Mouse (Mus musculus) hindbrain, embryonic 15.5 days (tissue): Measurements from ENCODE around the gene Trpv2. TPM values are rescaled to one million over a fixed set of nuclear protein-coding genes. Genes with fewer than 3 reads are reported as not detected.

Source experiments
- ATAC-seq: fragments of 200-750 bp; cut with Nextera tagmentation; 2 replicates; pipeline ENCODE4 v1.8.0; 2017; ENCODE audit warnings: low read depth, moderate number of reproducible peaks, moderate TSS enrichment; ENCODE audit not compliant: low FRiP score
- H3K27ac ChIP-seq: fragments of 300-500 bp; sonication (generic); replicated peaks from 2 replicates; pipeline ENCODE4 v1.5.1; 2015; ENCODE audit warnings: mild to moderate bottlenecking, inconsistent platforms
- H3K27me3 ChIP-seq: fragments of 300-500 bp; sonication (generic); 2 replicates; pipeline ENCODE4 v1.6.1; 2015; ENCODE audit warnings: control low read depth, inconsistent platforms
- H3K36me3 ChIP-seq: fragments of 300-500 bp; sonication (generic); 2 replicates; pipeline ENCODE4 v1.6.1; 2015; ENCODE audit warnings: control low read depth, inconsistent platforms
- H3K4me1 ChIP-seq: fragments of 300-500 bp; sonication (generic); replicated peaks from 2 replicates; pipeline ENCODE4 v1.6.1; 2015; ENCODE audit warnings: control low read depth, inconsistent platforms
- H3K4me2 ChIP-seq: fragments of 300-500 bp; sonication (generic); 2 replicates; pipeline ENCODE4 v1.6.1; 2015; ENCODE audit warnings: moderate library complexity, mild to moderate bottlenecking, inconsistent platforms
- H3K4me3 ChIP-seq: fragments of 300-500 bp; sonication (generic); 2 replicates; pipeline ENCODE4 v1.5.1; 2015; ENCODE audit warnings: mild to moderate bottlenecking, inconsistent platforms
- H3K9ac ChIP-seq: fragments of 300-500 bp; sonication (generic); 2 replicates; pipeline ENCODE4 v1.6.1; 2015; ENCODE audit warnings: inconsistent platforms
- H3K9me3 ChIP-seq: fragments of 300-500 bp; sonication (generic); 2 replicates; pipeline ENCODE4 v1.6.1; 2016; ENCODE audit warnings: control low read depth, inconsistent platforms
- WGBS: fragments of 180-500 bp; shearing (Covaris S2); methylation state at CpG from one replicate; pipeline ENCODE4 v1.1.7; 2015; 5-methylcytosine and 5-hydroxymethylcytosine counted together
- polyA plus RNA-seq: library from polyadenylated mRNA; unstranded; fragments of >200 nt; fragmentation: Nextera tagmentation; extraction: Ambion mirVana; gene quantifications from 2 replicates; pipeline ENCODE4 v1.2.1, GENCODE M21; 2015

Gene Trpv2
- polyA plus RNA-seq, 1 experiment from 2014 or later: 31.2 TPM

DNA sequence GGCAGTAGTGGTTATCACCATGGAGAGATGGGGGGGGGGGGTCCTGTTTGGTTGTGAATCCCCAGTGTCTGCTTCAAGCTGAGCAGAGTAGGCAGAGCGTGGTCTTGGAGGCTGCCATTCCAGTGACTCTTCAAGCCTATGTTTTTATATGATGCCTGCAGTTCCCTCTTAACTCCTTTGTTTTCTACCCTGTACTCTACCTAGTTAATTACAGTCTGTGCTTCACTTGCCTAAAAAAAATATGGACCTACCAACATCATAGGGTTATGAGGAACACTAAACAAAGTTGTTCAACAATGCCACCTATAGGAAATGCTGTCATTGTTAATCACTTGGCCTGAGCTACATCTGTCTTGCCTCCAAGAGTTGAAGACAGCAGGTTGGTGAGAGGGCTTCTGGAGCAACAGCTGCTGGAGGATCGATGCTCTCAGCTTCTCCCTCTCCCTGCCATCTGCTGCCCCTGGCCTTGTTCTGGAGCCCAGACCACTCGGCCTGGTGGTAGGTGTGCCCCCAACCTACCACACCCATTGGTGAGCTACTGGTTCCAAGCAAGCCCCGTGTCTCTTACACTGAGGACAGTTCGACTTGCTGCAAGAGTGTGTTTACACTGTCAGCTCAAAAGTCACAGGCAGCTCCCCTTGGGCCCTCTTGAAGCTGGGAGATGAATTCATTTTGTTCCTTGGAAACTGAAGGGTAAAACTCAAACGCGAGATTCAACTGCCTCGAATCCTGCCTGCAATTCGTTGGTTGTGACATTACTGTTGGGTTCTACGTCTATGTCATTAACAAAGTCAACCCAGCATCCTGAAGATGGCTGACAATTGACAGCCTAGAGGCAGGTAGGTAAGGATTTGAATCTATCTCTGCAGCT lies 32.2 kb downstream of the Trpv2 start:
- Histone ChIP-seq H3K36me3 (peaks cover 41% of the 10 kb centered on the region), H3K9ac (peak overlapping the region; percentile 23; the same call in 1 of the 2 replicates), H3K4me2 (no peak overlapping the region), H3K27ac (peak overlapping the region; percentile 49; the same call in 1 of the 2 replicates), H3K4me3 (no peak overlapping the region), H3K9me3 (no peaks in the 10 kb centered on the region), H3K27me3 (no peaks in the 10 kb centered on the region), H3K4me1 (peaks cover 48% of the 10 kb centered on the region)
- WGBS: 60% methylated on average over 10 of the region's 10 CpGs
- ATAC-seq: no peak

GRCm38 (mm10) chr11:62607170-62607951 lies 33.1 kb downstream of the Trpv2 start:
- 64% methylated on average over 10 of the region's 10 CpGs for WGBS
- ATAC-seq: no peak
- Histone ChIP-seq H3K27me3 (no peaks in the 10 kb centered on the region), H3K9ac (no peak overlapping the region), H3K4me1 (peaks cover 47% of the 10 kb centered on the region), H3K4me2 (no peak overlapping the region), H3K9me3 (no peaks in the 10 kb centered on the region), H3K27ac (0 out of 2 replicates have a peak overlapping the region, but pooled peaks have one; percentile 7), H3K4me3 (no peak overlapping the region), H3K36me3 (peaks cover 41% of the 10 kb centered on the region)

DNA sequence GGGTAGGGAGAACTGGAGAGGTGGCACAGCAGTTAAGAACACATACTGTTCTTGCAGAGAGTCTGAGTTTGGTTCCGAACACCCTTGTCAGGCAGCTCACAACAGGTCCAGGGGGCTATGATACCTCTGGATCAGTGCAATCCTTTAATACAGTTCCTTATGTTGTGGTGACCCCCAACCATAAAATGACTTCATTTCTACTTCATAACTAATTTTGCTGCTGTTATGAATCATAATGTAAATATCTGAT lies 33.6 kb downstream of the Trpv2 start:
- Histone ChIP-seq H3K36me3 (peaks cover 41% of the 10 kb centered on the region), H3K4me3 (no peak overlapping the region), H3K9ac (no peak overlapping the region), H3K4me1 (peaks cover 52% of the 10 kb centered on the region), H3K27ac (no peak overlapping the region), H3K27me3 (no peaks in the 10 kb centered on the region), H3K4me2 (no peak overlapping the region), H3K9me3 (no peaks in the 10 kb centered on the region)
- 96% methylated on average over 1 of the region's 1 CpGs for WGBS
- ATAC-seq: no peak

DNA sequence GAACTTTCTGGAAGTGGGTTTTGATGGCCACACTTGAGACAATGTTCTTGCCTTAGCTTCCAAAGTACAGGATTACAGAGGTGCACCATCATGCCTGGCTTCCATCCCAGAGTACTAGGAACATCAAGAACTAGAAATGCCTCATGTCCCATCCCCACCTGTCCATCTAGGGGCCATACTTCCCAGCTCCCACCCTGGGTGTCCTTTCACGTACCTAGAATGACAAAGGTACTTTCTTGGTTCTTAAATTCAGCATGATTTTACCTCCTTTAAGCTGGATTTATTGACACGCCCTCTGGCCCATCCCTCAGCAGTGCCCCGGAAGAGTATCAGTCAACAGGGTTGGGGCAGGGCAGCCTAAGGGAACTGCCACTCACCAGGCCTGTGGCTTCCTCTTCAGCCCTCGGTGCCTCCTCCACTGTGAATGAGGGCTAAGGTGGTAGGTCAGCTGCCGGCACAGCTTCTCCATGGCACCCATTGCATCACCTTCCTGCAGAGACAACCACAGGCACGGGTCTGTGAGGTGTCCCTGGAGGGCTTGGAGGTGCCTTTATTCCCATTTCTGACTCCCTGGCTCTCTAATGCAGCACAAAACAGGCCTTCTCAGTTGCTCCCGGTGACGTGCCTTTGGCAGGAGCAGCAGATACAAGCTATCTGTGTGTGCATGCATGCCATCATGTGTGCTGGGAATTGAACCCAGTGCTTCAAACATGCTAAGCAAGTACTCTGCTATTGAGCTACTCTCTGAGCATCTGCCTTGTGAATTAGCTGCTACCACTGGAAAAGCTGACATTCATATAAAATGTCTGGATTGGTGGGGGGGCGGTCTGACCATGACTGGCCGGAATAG lies 34.8 kb downstream of the Trpv2 start:
- H3K27ac ChIP-seq: no peak overlapping the region
- H3K4me2 ChIP-seq: no peak overlapping the region
- H3K9me3 ChIP-seq: no peaks in the 10 kb centered on the region
- 82% methylated on average over 10 of the region's 10 CpGs for WGBS
- peaks cover 41% of the 10 kb centered on the region for H3K36me3 ChIP-seq
- H3K9ac ChIP-seq: no peak overlapping the region
- peaks cover 59% of the 10 kb centered on the region for H3K4me1 ChIP-seq
- no peaks in the 10 kb centered on the region for H3K27me3 ChIP-seq
- H3K4me3 ChIP-seq: no peak overlapping the region
- ATAC-seq: no peak

GRCm38 (mm10) chr11:62610304-62610703 lies 36.0 kb downstream of the Trpv2 start:
- Histone ChIP-seq H3K36me3 (peaks cover 31% of the 10 kb centered on the region), H3K4me2 (no peak overlapping the region), H3K4me1 (peaks cover 58% of the 10 kb centered on the region), H3K4me3 (no peak overlapping the region), H3K27ac (no peak overlapping the region), H3K27me3 (no peaks in the 10 kb centered on the region), H3K9ac (no peak overlapping the region), H3K9me3 (no peaks in the 10 kb centered on the region)
- ATAC-seq: no peak
- 89% methylated on average over 6 of the region's 6 CpGs for WGBS

DNA sequence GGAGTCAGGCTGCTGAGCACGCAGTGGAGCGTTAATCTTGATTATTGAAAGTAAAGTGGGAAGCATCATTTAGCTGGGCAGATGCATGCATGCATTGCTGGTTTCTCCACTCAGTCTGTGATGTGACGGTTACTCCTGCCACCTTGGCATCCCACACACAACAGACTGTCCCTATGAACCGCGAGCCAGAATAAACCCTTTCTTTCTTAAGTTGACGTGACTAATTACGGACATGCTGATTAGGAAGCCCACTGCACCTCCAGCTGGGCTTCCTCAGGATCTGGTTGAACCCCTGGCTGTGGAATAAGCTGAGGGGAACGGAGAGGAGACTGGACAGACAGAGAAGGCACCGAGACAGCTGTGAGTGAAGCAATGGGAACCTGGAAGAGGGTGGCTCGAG lies 38.3 kb downstream of the Trpv2 start:
- Histone ChIP-seq H3K9me3 (no peaks in the 10 kb centered on the region), H3K36me3 (peaks cover 13% of the 10 kb centered on the region; the same call in 1 of the 2 replicates), H3K27me3 (no peaks in the 10 kb centered on the region), H3K4me3 (no peak overlapping the region), H3K27ac (peak overlapping the region; percentile 82), H3K4me1 (peaks cover 36% of the 10 kb centered on the region), H3K9ac (0 out of 2 replicates have a peak overlapping the region, but pooled peaks have one; percentile 58), H3K4me2 (peak overlapping the region; percentile 55)
- 30% methylated on average over 10 of the region's 10 CpGs for WGBS
- ATAC-seq: no peak

DNA sequence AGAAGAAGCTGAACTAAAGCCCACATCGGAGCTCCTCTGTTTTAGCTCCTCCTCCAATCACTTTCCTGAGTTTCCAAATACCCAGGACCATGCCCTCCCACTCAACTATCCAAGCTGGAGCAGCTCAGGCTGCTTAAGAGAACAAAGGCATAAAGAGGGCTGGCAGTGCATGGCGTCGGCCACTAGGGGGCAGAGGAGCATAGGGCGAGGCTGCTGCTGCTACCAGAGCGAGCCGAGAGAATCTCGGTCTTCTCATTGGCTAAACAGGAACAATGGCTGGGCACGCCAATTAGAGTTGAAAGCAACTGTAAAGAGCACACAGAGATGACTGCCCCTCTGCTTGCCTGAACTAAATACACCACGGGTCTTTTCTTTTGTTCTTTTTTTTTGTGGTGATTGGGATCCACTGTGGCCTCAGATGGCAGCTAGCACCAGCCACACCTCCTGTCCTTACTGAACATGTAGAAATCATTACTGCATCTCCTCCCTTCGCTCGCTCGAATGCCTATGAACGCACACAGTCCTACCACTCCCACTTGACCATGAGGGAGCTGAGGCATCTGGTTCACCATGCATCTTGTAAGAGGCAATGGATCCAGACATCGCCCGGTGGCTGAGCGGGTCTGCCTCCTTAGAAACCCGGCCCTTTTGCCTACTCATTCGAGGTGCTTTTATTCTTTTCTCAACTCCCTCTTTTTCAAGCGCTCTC lies 39.5 kb downstream of the Trpv2 start:
- Histone ChIP-seq H3K27me3 (no peaks in the 10 kb centered on the region), H3K36me3 (peaks cover 16% of the 10 kb centered on the region; the same call in 1 of the 2 replicates), H3K4me1 (peaks cover 32% of the 10 kb centered on the region), H3K4me3 (peak overlapping the region; percentile 29), H3K4me2 (peak overlapping the region; percentile 55), H3K9ac (peak overlapping the region; percentile 58), H3K27ac (peak overlapping the region; percentile 82), H3K9me3 (no peaks in the 10 kb centered on the region)
- peak; percentile 95 for ATAC-seq
- 5% methylated on average over 19 of the region's 19 CpGs for WGBS

- H3K4me1 ChIP-seq: peaks cover 32% of the 10 kb centered on the region
- H3K36me3 ChIP-seq: peaks cover 20% of the 10 kb centered on the region; the same call in 1 of the 2 replicates
- H3K4me3 ChIP-seq: no peak overlapping the region
- H3K9me3 ChIP-seq: no peaks in the 10 kb centered on the region
- 45% methylated on average over 8 of the region's 8 CpGs for WGBS
- H3K4me2 ChIP-seq: no peak overlapping the region
- H3K27me3 ChIP-seq: no peaks in the 10 kb centered on the region
- no peak for ATAC-seq
- peak overlapping the region; percentile 82 for H3K27ac ChIP-seq
- no peak overlapping the region for H3K9ac ChIP-seq
Measured at GRCm38 (mm10) chr11:62614876-62615410, 40.7 kb downstream of the Trpv2 start.

GRCm38 (mm10) chr11:62615456-62615855 lies 41.2 kb downstream of the Trpv2 start:
- Histone ChIP-seq H3K9me3 (no peaks in the 10 kb centered on the region), H3K4me1 (peaks cover 32% of the 10 kb centered on the region), H3K27ac (peak overlapping the region; percentile 82), H3K36me3 (peaks cover 15% of the 10 kb centered on the region; the same call in 1 of the 2 replicates), H3K9ac (no peak overlapping the region), H3K4me3 (no peak overlapping the region), H3K27me3 (no peaks in the 10 kb centered on the region), H3K4me2 (no peak overlapping the region)
- ATAC-seq: no peak
- WGBS: 87% methylated on average over 4 of the region's 4 CpGs

DNA sequence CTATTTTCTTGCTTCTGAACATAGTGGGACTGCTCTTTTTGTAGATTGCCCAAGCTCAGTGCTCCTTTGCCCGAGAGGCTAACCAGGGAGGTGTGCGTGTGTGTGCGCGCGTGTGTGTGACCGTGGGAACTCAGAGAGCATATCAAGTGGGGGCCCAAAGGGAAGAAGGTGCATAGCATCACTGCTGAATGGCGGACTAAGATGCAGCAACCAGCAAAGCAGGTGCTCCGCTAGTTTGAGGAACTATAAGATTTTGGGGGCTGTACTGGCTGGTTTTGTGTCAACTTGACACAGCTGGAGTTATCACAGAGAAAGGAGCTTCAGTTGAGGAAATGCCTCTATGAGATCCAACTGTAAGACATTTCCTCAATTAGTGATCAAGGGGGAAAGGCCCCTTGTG lies 46.8 kb downstream of the Trpv2 start:
- WGBS: 96% methylated on average over 8 of the region's 8 CpGs
- Histone ChIP-seq H3K9me3 (no peaks in the 10 kb centered on the region), H3K4me1 (peaks cover 12% of the 10 kb centered on the region), H3K36me3 (0 out of 2 replicates have a peak, but pooled peaks cover 12% of the 10 kb centered on the region), H3K27me3 (no peaks in the 10 kb centered on the region), H3K27ac (no peak overlapping the region), H3K4me3 (no peak overlapping the region), H3K9ac (no peak overlapping the region), H3K4me2 (no peak overlapping the region)
- no peak for ATAC-seq
